Mouse (Mus musculus) spleen, adult 2 months (tissue): Measurements from ENCODE around the gene Fam8a1.

ENCODE experiments used
- CTCF ChIP-seq: fragments of 200-500 bp; IDR thresholded peaks from 2 replicates; pipeline ENCODE4 v1.5.1; 2011; ENCODE audit warnings: mild to moderate bottlenecking, inconsistent platforms; ENCODE audit not compliant: insufficient read depth, insufficient read length, insufficient replicate concordance; ENCODE audit errors: extremely low read depth
- POLR2A ChIP-seq: fragments of 200-500 bp; IDR thresholded peaks from 2 replicates; pipeline ENCODE4 v1.6.1; 2011; ENCODE audit warnings: low read depth, low read length, inconsistent platforms

DNA sequence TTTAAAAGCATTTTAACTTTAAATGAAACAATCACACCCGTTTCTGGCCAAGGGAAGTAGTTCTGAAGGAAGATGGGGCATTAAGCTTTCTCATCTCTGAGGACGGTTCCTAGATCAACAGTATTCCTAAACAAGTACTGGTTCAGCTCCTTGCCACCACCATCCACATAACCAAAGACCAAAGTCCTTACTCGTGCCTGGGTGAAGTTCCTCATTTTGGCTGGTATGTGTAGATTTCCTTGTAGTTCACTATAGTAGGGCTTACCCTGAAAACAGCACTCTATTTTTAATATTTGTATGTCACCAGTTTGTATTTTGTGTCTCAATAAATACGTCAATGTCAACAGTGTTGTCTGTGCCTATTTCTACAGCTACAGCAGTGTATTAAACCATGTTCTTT is 8.4 kb downstream of the Fam8a1 start:
- TF ChIP-seq CTCF (no peak), POLR2A (no peak)
